Mouse (Mus musculus) testis, adult 2 months (tissue): ENCODE measurements around the gene Meis1. TPM values are rescaled to one million over a fixed set of nuclear protein-coding genes. Genes with fewer than 3 reads are reported as not detected.

Experiments
- H3K27ac ChIP-seq: fragments of 200-500 bp; 2 replicates; pipeline ENCODE4 v1.5.1; 2012; ENCODE audit warnings: low read depth, low read length; ENCODE audit not compliant: control insufficient read depth, insufficient read depth
- H3K27me3 ChIP-seq: fragments of 200-500 bp; 2 replicates; pipeline ENCODE4 v1.6.1; 2012; ENCODE audit warnings: mild to moderate bottlenecking, low read length, moderate library complexity; ENCODE audit not compliant: control insufficient read depth, insufficient read depth
- H3K36me3 ChIP-seq: fragments of 200-500 bp; 2 replicates; pipeline ENCODE4 v1.6.1; 2012; ENCODE audit warnings: mild to moderate bottlenecking, low read length; ENCODE audit not compliant: control insufficient read depth, insufficient read depth
- H3K4me1 ChIP-seq: fragments of 200-500 bp; 2 replicates; pipeline ENCODE4 v1.6.1; 2012; ENCODE audit warnings: low read length; ENCODE audit not compliant: control insufficient read depth, insufficient read depth
- H3K4me3 ChIP-seq: fragments of 200-500 bp; 2 replicates; pipeline ENCODE4 v1.5.1; 2012; ENCODE audit warnings: low read depth, mild to moderate bottlenecking, low read length, moderate library complexity, mixed read lengths; ENCODE audit not compliant: control insufficient read depth
- CTCF ChIP-seq: fragments of 200-500 bp; IDR thresholded peaks from 2 replicates; pipeline ENCODE4 v1.5.1; 2012; ENCODE audit warnings: low read depth, mild to moderate bottlenecking, inconsistent platforms, low read length, moderate library complexity; ENCODE audit not compliant: control insufficient read depth, insufficient read depth, insufficient replicate concordance
- POLR2A ChIP-seq: fragments of 200-500 bp; IDR thresholded peaks from 2 replicates; pipeline ENCODE4 v1.6.1; 2012; ENCODE audit warnings: low read depth, mild to moderate bottlenecking, inconsistent platforms, low read length, moderate library complexity; ENCODE audit not compliant: control insufficient read depth
- polyA plus RNA-seq: library from polyadenylated mRNA; depleted of rRNA; stranded (reverse); fragments of >200 nt; gene quantifications from 2 replicates; pipeline ENCODE4 v1.2.3, GENCODE M21; 2012

The Meis1 gene
- polyA plus RNA-seq, 1 experiment, result 1.9 TPM

GRCm38 (mm10) chr11:18983294-18983693 lies 35.5 kb downstream of the Meis1 start:
- H3K4me3 ChIP-seq, result no peak overlapping the region
- no peaks in the 10 kb centered on the region for H3K27me3 ChIP-seq
- no peaks in the 10 kb centered on the region for H3K4me1 ChIP-seq
- H3K27ac ChIP-seq, result no peak overlapping the region
- TF ChIP-seq CTCF (no peak), POLR2A (no peak)
- H3K36me3 ChIP-seq, result no peaks in the 10 kb centered on the region

- no peaks in the 10 kb centered on the region for H3K27me3 ChIP-seq
- no peaks in the 10 kb centered on the region for H3K36me3 ChIP-seq
- no peak overlapping the region for H3K27ac ChIP-seq
- H3K4me1 ChIP-seq, result no peaks in the 10 kb centered on the region
- no peak for TF ChIP-seq POLR2A
- TF ChIP-seq CTCF, result no peak
- H3K4me3 ChIP-seq, result no peak overlapping the region
Observed at GRCm38 (mm10) chr11:18982331-18982730, 36.5 kb downstream of the Meis1 start.

- Histone ChIP-seq H3K4me1 (no peaks in the 10 kb centered on the region), H3K4me3 (no peak overlapping the region), H3K27me3 (no peaks in the 10 kb centered on the region), H3K27ac (no peak overlapping the region), H3K36me3 (no peaks in the 10 kb centered on the region)
- no peak for TF ChIP-seq POLR2A
- TF ChIP-seq CTCF, result no peak
Observed at GRCm38 (mm10) chr11:18981367-18981766, 37.4 kb downstream of the Meis1 start.

- no peaks in the 10 kb centered on the region for H3K4me1 ChIP-seq
- TF ChIP-seq CTCF, result no peak
Observed at GRCm38 (mm10) chr11:18980615-18981014, 38.2 kb downstream of the Meis1 start.

GRCm38 (mm10) chr11:18975087-18975486 lies 43.7 kb downstream of the Meis1 start:
- no peak for TF ChIP-seq CTCF
- no peak for TF ChIP-seq POLR2A
- Histone ChIP-seq H3K4me3 (no peak overlapping the region), H3K4me1 (no peaks in the 10 kb centered on the region), H3K27ac (no peak overlapping the region), H3K27me3 (no peaks in the 10 kb centered on the region), H3K36me3 (no peaks in the 10 kb centered on the region)

More at GRCm38 (mm10) chr11:18980615-18981014, 38.2 kb downstream of the Meis1 start:
- Histone ChIP-seq H3K4me3 (no peak overlapping the region), H3K36me3 (no peaks in the 10 kb centered on the region), H3K27ac (no peak overlapping the region), H3K27me3 (no peaks in the 10 kb centered on the region)

GRCm38 (mm10) chr11:18973808-18974207 lies 45.0 kb downstream of the Meis1 start:
- Histone ChIP-seq H3K4me3 (no peak overlapping the region), H3K27ac (no peak overlapping the region), H3K36me3 (no peaks in the 10 kb centered on the region), H3K4me1 (no peaks in the 10 kb centered on the region), H3K27me3 (no peaks in the 10 kb centered on the region)
- TF ChIP-seq POLR2A (no peak), CTCF (no peak)

- Histone ChIP-seq H3K36me3 (no peaks in the 10 kb centered on the region), H3K27ac (no peak overlapping the region), H3K27me3 (no peaks in the 10 kb centered on the region), H3K4me3 (no peak overlapping the region), H3K4me1 (no peaks in the 10 kb centered on the region)
- TF ChIP-seq CTCF (no peak), POLR2A (no peak)
Observed at GRCm38 (mm10) chr11:18972968-18973367, 45.8 kb downstream of the Meis1 start.

- H3K36me3 ChIP-seq, result no peaks in the 10 kb centered on the region
- H3K4me1 ChIP-seq, result no peaks in the 10 kb centered on the region
- no peak for TF ChIP-seq POLR2A
- no peak for TF ChIP-seq CTCF
- no peak overlapping the region for H3K27ac ChIP-seq
- H3K27me3 ChIP-seq, result no peaks in the 10 kb centered on the region
- no peak overlapping the region for H3K4me3 ChIP-seq
Observed at GRCm38 (mm10) chr11:18971551-18971950, 47.2 kb downstream of the Meis1 start.
